Mouse (Mus musculus) natural killer cell, adult 2 months (primary cell): Measurements from ENCODE around the gene Armc6.
A peak's percentile ranks its signal among the peaks of the same experiment; 100 is the strongest.

Experiments used
- DNase-seq, 2 experiments: peaks; one replicate each; pipeline ENCODE4 v3.0.0; 2022; ENCODE audit warnings: low spot score in 2 of 2

Armc6 gene

DNA sequence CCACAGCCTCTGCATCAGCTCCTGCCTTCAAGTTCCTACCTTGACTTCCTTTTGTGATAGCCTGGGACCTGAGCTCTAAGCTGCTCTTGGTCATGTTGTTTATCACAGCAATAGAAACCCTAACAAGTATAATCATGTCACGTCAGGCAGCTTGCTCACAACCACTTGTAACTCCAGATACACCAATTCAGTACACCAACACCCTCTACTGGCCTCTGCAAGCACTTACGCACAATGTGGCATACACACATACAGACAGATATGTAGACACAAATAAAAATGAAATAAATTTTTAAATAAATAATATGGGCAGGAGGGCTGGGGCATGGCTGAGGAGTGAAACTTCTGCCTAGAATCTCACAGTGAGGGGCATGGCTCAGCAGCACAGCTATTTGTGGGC lies 38.5 kb downstream of the Armc6 start:
- DNase-seq = no peak

DNA sequence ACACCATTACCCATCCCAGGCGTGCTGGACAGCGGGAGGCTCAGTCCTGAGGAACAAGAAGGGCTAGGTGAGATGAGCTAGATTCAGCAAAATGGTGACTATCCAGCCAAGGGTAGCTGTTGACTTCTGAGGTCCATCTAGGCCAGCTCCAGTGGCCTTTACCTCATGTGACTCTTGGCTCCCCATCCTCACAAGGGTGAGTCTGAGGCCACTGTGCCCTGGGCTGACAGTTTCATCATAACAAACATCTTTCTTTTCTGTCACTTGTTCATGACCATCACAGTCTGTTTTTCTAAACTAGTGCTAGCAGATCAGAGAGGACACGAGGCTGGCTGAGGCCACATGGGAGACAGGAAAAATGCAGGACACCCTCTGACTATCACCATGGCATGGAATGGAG lies 40.1 kb downstream of the Armc6 start:
- DNase-seq = no peak

DNA sequence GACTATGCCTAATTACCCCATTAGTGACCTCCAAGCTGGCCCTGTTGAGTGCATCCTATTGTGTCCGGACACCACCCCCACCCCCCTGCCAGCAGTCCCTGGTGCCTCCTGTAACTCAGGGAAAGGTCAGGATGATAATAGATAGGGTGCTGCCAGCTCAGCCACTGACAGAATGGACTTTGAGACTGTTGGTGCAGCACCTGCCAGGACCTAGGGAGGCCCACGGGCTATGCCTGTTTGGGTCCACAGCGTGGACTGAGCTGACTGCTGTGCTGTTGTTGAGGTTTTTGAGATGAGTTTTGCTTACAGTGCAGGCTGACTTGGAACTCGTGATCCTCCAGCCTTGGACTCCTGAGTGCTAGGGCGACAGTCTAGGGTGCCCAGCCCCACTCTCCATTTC lies 41.0 kb downstream of the Armc6 start:
- no peak for DNase-seq

- DNase-seq = no peak
These were observed 45.6 kb downstream of the Armc6 start for GRCm38 (mm10) chr8:70188707-70189106.

DNA sequence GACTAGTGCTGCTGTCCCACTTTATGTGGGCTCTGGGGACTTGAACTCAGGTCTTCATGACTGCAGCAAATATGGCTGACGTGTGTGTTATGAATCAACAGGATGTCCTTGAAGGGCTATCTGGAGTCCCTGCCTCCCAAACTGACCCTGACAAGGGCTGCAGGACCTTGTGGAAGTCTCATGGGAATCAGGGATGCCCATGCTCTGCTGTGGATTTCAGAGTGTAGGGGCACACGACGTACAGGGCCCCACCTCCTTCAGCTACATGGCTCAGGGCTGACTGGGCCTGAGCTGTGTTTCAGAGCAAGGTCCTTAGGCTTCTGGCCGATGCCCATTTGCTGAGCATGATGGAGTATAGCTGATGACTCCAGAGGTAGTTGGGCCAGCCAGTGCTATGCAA lies 51.1 kb downstream of the Armc6 start:
- no peak for DNase-seq

DNA sequence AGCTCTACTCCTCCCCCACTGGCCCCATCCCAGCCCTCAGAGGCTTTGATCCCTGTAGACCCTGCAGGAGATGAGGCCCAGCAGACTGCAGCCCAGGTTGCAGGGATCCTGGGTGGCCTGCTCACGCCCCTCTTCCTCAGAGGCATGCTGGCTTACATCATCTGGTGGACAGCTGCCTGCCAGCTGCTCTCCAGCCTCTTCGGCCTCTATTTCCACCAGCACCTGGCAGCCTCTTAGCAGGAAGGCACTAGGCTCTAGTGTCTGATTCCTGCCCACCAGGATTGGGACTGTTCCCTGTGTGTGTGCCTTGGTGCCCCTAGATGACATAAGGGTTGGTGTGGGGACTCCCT lies 52.4 kb downstream of the Armc6 start:
- DNase-seq = no peak

- no peak for DNase-seq
These were observed 52.9 kb downstream of the Armc6 start for GRCm38 (mm10) chr8:70181212-70181902.

DNA sequence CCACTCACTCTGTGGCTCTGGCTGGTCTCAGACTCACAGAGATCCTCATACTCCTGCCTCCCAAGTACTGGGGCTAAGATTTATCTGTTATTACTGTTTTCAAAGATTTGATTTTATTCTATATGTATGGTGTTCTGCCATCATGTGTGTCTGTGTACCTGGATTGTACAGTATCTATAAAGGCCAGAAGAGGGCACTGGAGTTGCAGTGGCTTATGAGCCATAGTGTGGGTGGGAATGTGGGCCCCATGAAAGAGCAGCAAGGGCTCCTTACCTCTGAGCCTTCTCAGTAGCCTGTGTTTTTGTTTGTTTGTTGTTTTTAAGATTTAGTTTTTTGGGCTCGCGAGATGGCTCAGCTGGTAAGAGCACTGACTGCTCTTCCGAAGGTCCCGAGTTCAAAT lies 55.2 kb downstream of the Armc6 start:
- no peak for DNase-seq

DNA sequence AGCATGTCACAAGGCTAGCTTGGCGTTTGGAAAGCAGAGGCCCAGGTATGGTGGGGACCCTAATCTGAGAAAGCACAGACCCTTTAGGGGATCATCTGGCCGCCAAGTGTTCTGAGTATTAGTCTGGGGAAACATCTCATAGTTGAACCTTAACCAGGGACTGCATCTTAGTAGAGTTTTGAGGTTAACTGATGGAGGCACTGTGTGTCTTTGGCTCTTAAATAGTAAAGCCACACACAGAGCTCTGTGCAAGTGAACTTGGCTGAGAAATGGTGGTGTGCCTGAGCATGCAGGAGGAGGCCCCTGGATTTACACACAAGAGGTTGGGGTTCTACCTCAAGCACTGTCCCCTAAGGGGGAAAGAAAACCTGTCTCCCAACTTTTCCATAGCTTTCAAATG lies 56.0 kb downstream of the Armc6 start:
- DNase-seq = no peak

- DNase-seq = no peak
These were observed 60.2 kb downstream of the Armc6 start for GRCm38 (mm10) chr8:70174079-70174478.

DNA sequence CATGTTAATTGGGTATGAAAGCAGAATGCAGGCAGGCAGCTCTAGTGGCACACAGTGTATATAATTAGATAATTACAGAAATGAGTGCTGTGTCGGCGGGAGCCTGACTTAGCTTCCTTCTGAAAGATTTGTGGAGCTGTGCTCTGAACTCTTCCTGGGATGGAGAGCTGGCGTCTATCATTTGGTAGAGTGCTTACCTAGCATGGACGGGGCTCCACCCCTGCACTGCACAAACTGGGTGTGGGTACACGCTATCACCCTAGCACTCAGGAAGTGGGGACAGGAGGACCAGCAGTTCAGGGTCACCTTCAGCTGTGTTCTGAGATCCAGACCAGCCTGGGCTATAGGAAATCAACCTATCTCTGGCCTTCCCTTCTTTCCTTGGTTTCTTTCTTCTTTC lies 60.9 kb downstream of the Armc6 start:
- no peak for DNase-seq

- DNase-seq = peak; percentile 68 to 77
These were observed 62.1 kb downstream of the Armc6 start, which contains the start of gene Tmem161a for GRCm38 (mm10) chr8:70172043-70172681. Gene Tmem161a (plus strand): TSS chr8:70172356.

GRCm38 (mm10) chr8:70171240-70171639 lies 63.0 kb downstream of the Armc6 start:
- DNase-seq = no peak

DNA sequence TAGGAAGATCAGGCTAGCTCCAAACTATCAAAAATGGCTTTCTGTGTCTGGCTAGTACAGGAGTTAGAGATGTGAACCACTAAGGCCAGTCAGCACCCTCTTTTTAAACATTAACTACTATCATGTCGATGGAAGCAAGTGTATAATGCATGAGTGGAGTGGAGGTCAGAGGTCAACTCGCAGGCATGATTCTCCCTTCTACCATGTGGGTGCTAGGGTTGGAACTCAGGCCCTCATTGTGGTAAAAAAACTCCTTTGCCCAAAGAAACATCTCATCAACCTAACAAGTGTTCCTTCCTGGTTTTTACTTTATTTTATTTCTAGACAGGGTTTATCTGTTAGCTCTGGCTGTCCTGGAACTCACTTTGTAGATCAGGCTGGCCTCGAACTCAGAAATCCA lies 63.5 kb downstream of the Armc6 start:
- DNase-seq = no peak
